Mouse (Mus musculus): ENCODE results near the gene Tfip11. TPM values are rescaled to one million over a fixed set of nuclear protein-coding genes. Genes with fewer than 3 reads are reported as not detected.
A peak's percentile ranks its signal among the peaks of the same experiment; 100 is the strongest.

The Tfip11 gene
- total and polyA plus RNA-seq, 2 experiments = 7.7 to 19.1 TPM

DNA sequence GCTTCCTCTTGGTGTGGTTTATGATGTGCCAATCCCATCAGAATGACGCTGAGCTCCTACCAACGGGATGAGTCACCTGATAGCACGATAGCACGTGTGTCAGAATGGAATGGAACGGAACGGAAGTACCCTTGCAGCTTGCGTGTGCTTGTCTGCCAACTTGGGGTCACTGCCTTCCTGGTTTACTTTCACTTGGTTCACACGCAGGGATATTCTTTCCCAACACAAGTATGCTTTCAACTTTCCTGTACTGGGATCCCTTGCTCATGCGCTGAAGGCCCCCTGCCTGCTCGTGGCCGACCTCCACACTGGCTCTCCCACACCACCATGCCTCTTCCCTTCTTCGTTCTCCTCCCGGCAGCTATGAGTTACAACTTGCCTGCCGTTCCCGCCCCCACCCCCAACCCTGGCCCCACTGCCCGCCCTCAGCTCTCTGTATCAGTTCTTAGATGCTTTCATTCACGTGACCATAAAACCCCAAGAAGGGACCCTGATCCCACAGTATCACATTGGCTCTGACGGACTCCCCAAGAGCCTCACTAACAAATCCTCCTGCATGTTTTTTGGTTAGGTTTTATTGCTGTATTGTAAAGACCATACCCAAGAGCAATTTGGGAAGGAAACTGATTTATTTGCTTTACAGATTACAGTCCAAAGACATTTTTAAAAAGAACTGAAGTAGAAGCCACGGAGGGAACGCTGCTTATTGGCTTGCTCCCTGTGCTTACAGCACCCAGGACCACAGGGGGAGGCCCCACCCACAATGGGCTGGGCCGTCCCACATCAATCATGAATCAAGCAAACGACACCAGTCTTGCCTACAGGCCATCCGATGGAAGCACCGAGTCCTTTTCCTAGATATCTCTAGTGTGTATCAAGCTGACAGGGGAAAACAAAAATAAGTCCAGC lies 1.3 kb upstream of the Tfip11 start:
- 28% methylated on average over 24 of the region's 24 CpGs for WGBS
- TF ChIP-seq POLR2A (IDR thresholded peaks at IDR 0.05; ENCODE audit: extremely low read depth, insufficient read depth, low read length) = no peak
- TF ChIP-seq CTCF (IDR thresholded peaks at IDR 0.05; ENCODE audit: low read depth, low read length) = no peak
- no peak overlapping the region for H3K27ac ChIP-seq (replicated peaks; ENCODE audit: insufficient read depth, low read depth, low read length)
- H3K4me1 ChIP-seq (ENCODE audit: control insufficient read depth, insufficient read depth, low read length) = peaks cover 5% of the 10 kb centered on the region
- peak overlapping the region; percentile 7; the same call in 1 of the 2 replicates for H3K9ac ChIP-seq (ENCODE audit: low read depth, low read length)
- peak; percentile 51 for DNase-seq (ENCODE audit: extremely low read depth, low read depth, low spot score)
- peaks cover 9% of the 10 kb centered on the region; the same call in 1 of the 2 replicates for H3K79me2 ChIP-seq (ENCODE audit: control insufficient read depth, insufficient read depth, low read length)
- no peaks in the 10 kb centered on the region for H3K27me3 ChIP-seq (ENCODE audit: control insufficient read depth, insufficient read depth, low read length)
- peak overlapping the region; percentile 40; the same call in 1 of the 2 replicates for H3K4me3 ChIP-seq (ENCODE audit: insufficient read depth, low read depth, low read length)
- peaks cover under 1% of the 10 kb centered on the region; the same call in 1 of the 2 replicates for H3K36me3 ChIP-seq (ENCODE audit: control insufficient read depth, insufficient read depth, low read length)

DNA sequence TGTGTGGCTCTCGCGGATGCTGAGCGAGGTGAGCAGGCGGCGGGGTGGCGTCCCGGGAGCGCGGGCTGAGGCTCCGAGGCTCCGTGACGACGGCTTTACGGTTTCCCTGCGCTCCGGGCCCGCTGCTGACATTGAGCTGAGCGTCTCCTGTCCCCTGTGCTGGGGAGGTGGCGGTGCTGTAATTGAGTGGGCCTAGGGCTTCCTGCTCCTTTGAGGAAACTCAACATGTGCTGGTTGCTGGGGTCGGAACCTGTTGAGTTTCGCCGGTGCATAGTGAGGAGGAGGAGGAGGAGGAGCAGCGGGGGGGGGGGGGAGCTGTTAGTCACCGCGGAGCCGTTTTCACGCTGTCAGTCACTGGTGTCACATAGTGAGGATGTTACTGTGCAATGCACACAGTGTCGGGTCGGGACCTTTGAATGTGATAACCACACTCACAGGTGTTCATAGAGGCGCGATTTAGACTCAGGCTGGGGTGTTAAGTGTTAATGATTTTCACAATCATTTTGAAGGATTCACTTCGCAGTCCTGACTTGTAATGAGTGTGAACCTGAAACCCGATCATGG lies 370 bp downstream of the Tfip11 start:
- Histone ChIP-seq H3K4me3 (ENCODE audit: insufficient read depth, low read depth, low read length) (peak overlapping the region; percentile 79), H3K27me3 (ENCODE audit: control insufficient read depth, insufficient read depth, low read length) (no peaks in the 10 kb centered on the region), H3K36me3 (ENCODE audit: control insufficient read depth, insufficient read depth, low read length) (peaks cover 6% of the 10 kb centered on the region), H3K79me2 (ENCODE audit: control insufficient read depth, insufficient read depth, low read length) (peaks cover 9% of the 10 kb centered on the region; the same call in 1 of the 2 replicates), H3K27ac (replicated peaks; ENCODE audit: insufficient read depth, low read depth, low read length) (peak overlapping the region; percentile 17), H3K4me1 (ENCODE audit: control insufficient read depth, insufficient read depth, low read length) (peaks cover 5% of the 10 kb centered on the region), H3K9ac (ENCODE audit: low read depth, low read length) (peak overlapping the region; percentile 88)
- DNase-seq (ENCODE audit: extremely low read depth, low read depth, low spot score) = no peak
- WGBS = under 1% methylated on average over 33 of the region's 33 CpGs
- TF ChIP-seq POLR2A (IDR thresholded peaks at IDR 0.05; ENCODE audit: extremely low read depth, insufficient read depth, low read length) = no peak
- TF ChIP-seq CTCF (IDR thresholded peaks at IDR 0.05; ENCODE audit: low read depth, low read length) = no peak

DNA sequence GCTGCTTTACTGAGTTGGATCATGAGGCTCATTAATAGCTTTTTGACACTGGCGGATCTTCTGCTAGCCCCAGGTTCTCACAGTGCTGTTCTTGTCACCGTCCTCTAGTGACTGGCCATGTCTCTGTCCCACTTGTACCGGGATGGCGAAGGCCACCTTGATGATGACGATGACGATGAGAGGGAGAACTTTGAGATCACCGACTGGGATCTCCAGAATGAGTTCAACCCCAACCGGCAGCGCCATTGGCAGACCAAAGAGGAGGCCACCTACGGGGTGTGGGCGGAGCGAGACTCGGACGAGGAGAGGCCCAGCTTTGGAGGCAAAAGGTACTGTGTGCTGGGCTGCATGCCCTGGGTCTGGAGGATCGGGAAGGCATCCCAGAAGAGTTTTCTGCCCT lies 1.7 kb downstream of the Tfip11 start:
- WGBS = 93% methylated on average over 15 of the region's 15 CpGs
- Histone ChIP-seq H3K27me3 (ENCODE audit: control insufficient read depth, insufficient read depth, low read length) (no peaks in the 10 kb centered on the region), H3K79me2 (ENCODE audit: control insufficient read depth, insufficient read depth, low read length) (peaks cover 9% of the 10 kb centered on the region; the same call in 1 of the 2 replicates), H3K36me3 (ENCODE audit: control insufficient read depth, insufficient read depth, low read length) (peaks cover 14% of the 10 kb centered on the region), H3K9ac (ENCODE audit: low read depth, low read length) (no peak overlapping the region), H3K27ac (replicated peaks; ENCODE audit: insufficient read depth, low read depth, low read length) (no peak overlapping the region), H3K4me3 (ENCODE audit: insufficient read depth, low read depth, low read length) (no peak overlapping the region), H3K4me1 (ENCODE audit: control insufficient read depth, insufficient read depth, low read length) (peaks cover 5% of the 10 kb centered on the region)
- DNase-seq (ENCODE audit: extremely low read depth, low read depth, low spot score) = no peak
- TF ChIP-seq CTCF (IDR thresholded peaks at IDR 0.05; ENCODE audit: low read depth, low read length) (no peak), POLR2A (IDR thresholded peaks at IDR 0.05; ENCODE audit: extremely low read depth, insufficient read depth, low read length) (no peak)

DNA sequence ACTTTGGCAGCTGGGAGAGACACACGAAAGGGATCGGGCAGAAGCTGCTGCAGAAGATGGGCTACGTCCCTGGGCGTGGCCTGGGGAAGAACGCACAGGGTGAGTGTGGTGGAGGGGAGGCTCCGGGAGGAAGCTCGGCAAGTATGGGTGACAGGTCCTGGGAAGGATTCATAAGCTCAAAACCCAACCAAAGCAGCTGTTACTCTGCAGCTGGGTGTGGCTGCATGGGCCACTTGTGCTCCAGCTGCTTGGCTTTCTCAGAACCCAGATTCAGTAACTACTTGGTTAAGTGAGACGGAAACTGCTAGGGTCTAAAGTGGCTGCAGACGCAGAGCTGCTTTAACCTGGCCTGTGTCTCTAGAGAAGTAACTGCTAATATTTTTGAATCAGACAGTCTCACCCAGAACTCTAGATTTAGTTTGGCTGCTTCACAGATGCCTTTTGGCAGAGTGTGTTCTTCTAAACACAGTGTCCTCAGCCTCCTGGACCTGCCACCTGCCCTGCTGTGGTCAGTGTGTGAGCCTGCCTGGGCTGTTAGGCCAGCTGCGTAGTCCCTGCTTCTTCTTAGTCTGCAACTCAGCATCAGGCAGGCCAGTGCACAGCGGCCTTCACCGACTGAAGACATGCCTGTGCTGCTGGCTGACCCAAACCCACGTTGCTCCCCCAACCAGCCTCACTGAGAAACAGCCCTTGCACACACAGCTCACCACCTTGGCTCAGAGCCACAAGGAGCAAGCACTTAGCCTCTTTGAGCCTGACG lies 3.8 kb downstream of the Tfip11 start:
- TF ChIP-seq POLR2A (IDR thresholded peaks at IDR 0.05; ENCODE audit: extremely low read depth, insufficient read depth, low read length) = no peak
- no peak for TF ChIP-seq CTCF (IDR thresholded peaks at IDR 0.05; ENCODE audit: low read depth, low read length)
- Histone ChIP-seq H3K27me3 (ENCODE audit: control insufficient read depth, insufficient read depth, low read length) (no peaks in the 10 kb centered on the region), H3K79me2 (ENCODE audit: control insufficient read depth, insufficient read depth, low read length) (peaks cover 9% of the 10 kb centered on the region; the same call in 1 of the 2 replicates), H3K27ac (replicated peaks; ENCODE audit: insufficient read depth, low read depth, low read length) (no peak overlapping the region), H3K4me3 (ENCODE audit: insufficient read depth, low read depth, low read length) (no peak overlapping the region), H3K9ac (ENCODE audit: low read depth, low read length) (no peak overlapping the region), H3K4me1 (ENCODE audit: control insufficient read depth, insufficient read depth, low read length) (peaks cover 5% of the 10 kb centered on the region), H3K36me3 (ENCODE audit: control insufficient read depth, insufficient read depth, low read length) (peaks cover 20% of the 10 kb centered on the region)
- 94% methylated on average over 14 of the region's 14 CpGs for WGBS
- no peak for DNase-seq (ENCODE audit: extremely low read depth, low read depth, low spot score)

DNA sequence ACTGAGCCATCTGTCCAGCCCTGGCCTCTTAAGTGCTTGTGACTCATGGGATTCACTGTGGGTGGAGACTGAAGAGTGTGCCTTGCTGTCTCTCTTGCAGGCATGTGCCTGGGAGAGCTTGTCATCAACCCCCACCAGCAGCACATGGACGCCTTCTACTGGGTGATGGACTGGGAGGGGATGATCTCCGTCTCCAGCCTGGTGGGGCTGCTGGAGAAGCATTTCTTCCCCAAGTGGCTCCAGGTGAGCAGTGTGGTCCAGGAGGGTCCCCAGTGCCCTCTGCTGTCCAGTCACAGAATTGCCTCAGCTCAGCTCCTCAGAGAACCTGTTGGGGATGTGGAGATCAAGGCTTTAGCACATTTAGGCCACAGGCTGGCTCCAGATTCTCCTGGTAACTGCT lies 9.3 kb downstream of the Tfip11 start:
- H3K27me3 ChIP-seq (ENCODE audit: control insufficient read depth, insufficient read depth, low read length) = no peaks in the 10 kb centered on the region
- no peak for DNase-seq (ENCODE audit: extremely low read depth, low read depth, low spot score)
- peak; percentile 87 for TF ChIP-seq CTCF (IDR thresholded peaks at IDR 0.05; ENCODE audit: low read depth, low read length)
- TF ChIP-seq POLR2A (IDR thresholded peaks at IDR 0.05; ENCODE audit: extremely low read depth, insufficient read depth, low read length) = no peak
- 58% methylated on average over 2 of the region's 2 CpGs for WGBS
- no peaks in the 10 kb centered on the region for H3K79me2 ChIP-seq (ENCODE audit: control insufficient read depth, insufficient read depth, low read length)
- H3K4me1 ChIP-seq (ENCODE audit: control insufficient read depth, insufficient read depth, low read length) = no peaks in the 10 kb centered on the region
- peaks cover 26% of the 10 kb centered on the region for H3K36me3 ChIP-seq (ENCODE audit: control insufficient read depth, insufficient read depth, low read length)
- no peak overlapping the region for H3K4me3 ChIP-seq (ENCODE audit: insufficient read depth, low read depth, low read length)
- H3K9ac ChIP-seq (ENCODE audit: low read depth, low read length) = no peak overlapping the region
- no peak overlapping the region for H3K27ac ChIP-seq (replicated peaks; ENCODE audit: insufficient read depth, low read depth, low read length)
